Mouse (Mus musculus) spleen, embryonic (tissue): ENCODE results near the gene Nfic.
"Not testable (repeated sequence)": the region's sequence is repeated elsewhere in the genome, so short reads cannot be mapped to it uniquely, and the experiment has no call there.

Experiments
- CTCF ChIA-PET: fragments of 350-600 bp; sonication (Branson Sonifier 250); formaldehyde crosslinking; loops from one replicate; lab custom pipeline; 2022; lab: Charles Lee

The Nfic gene

GRCm38 (mm10) chr10:81462415-81462804, 7.0 kb upstream of the Nfic start:
- CTCF ChIA-PET: interaction anchor here (0.6 to 1.6 kb wide), 2 partner anchors 12 to 64 kb away, joined by 3 to 5 read pairs; no protein-coding TSS in a partner anchor

GRCm38 (mm10) chr10:81461673-81462414, 6.4 kb upstream of the Nfic start:
- CTCF ChIA-PET: interaction anchor here (0.6 to 1.6 kb wide), 2 partner anchors 12 to 64 kb away, joined by 3 to 5 read pairs; no protein-coding TSS in a partner anchor

- CTCF ChIA-PET: no interaction called here
Observed at GRCm38 (mm10) chr10:81460951-81461350, 5.5 kb upstream of the Nfic start.

GRCm38 (mm10) chr10:81460471-81460870, 5.0 kb upstream of the Nfic start:
- CTCF ChIA-PET: no interaction called here

- CTCF ChIA-PET: interaction anchor here (0.6 kb wide), 1 partner anchor 54 kb away, joined by 3 read pairs; no protein-coding TSS in a partner anchor
Observed at GRCm38 (mm10) chr10:81459399-81459798, 4.0 kb upstream of the Nfic start.

- CTCF ChIA-PET: no interaction called here
Observed at GRCm38 (mm10) chr10:81458267-81458666, 2.8 kb upstream of the Nfic start.

GRCm38 (mm10) chr10:81457624-81458023, 2.2 kb upstream of the Nfic start:
- CTCF ChIA-PET: no interaction called here

GRCm38 (mm10) chr10:81456983-81457563, 1.6 kb upstream of the Nfic start:
- CTCF ChIA-PET: no interaction called here

- CTCF ChIA-PET: interaction anchor here (0.6 kb wide), 1 partner anchor 29 kb away, joined by 5 read pairs; no protein-coding TSS in a partner anchor
Observed at GRCm38 (mm10) chr10:81454106-81454505, 1.3 kb downstream of the Nfic start.

- CTCF ChIA-PET: no interaction called here
Observed at GRCm38 (mm10) chr10:81452947-81453288, 2.5 kb downstream of the Nfic start.

GRCm38 (mm10) chr10:81452237-81452946, 3.0 kb downstream of the Nfic start:
- CTCF ChIA-PET: interaction anchor here (0.7 to 1.2 kb wide), 2 partner anchors 57 to 62 kb away, joined by 3 to 4 read pairs; no protein-coding TSS in a partner anchor

GRCm38 (mm10) chr10:81451365-81451745, 4.1 kb downstream of the Nfic start:
- CTCF ChIA-PET: interaction anchor here (1.2 to 1.3 kb wide), 2 partner anchors 61 to 74 kb away, joined by 3 read pairs; no protein-coding TSS in a partner anchor

- CTCF ChIA-PET: interaction anchor here (0.6 to 1.6 kb wide), 5 partner anchors 11 to 265 kb away, joined by 3 to 10 read pairs (median 4); no protein-coding TSS in a partner anchor
Observed at GRCm38 (mm10) chr10:81450641-81451364, 4.6 kb downstream of the Nfic start.

GRCm38 (mm10) chr10:81450140-81450539, 5.3 kb downstream of the Nfic start:
- CTCF ChIA-PET: interaction anchor here (0.7 to 1.6 kb wide), 4 partner anchors 12 to 100 kb away, joined by 3 to 5 read pairs (median 4); no protein-coding TSS in a partner anchor

GRCm38 (mm10) chr10:81445516-81445915, 9.9 kb downstream of the Nfic start:
- CTCF ChIA-PET: not testable (repeated sequence)

- CTCF ChIA-PET: interaction anchor here (0.6 to 0.7 kb wide), 3 partner anchors 22 to 87 kb away, joined by 3 to 11 read pairs (median 5); no protein-coding TSS in a partner anchor
Observed at GRCm38 (mm10) chr10:81441019-81441418, 14.4 kb downstream of the Nfic start.

- CTCF ChIA-PET: no interaction called here
Observed at GRCm38 (mm10) chr10:81435436-81435835, 20.0 kb downstream of the Nfic start.

GRCm38 (mm10) chr10:81434361-81435263, 20.8 kb downstream of the Nfic start:
- CTCF ChIA-PET: interaction anchor here (0.6 kb wide), 1 partner anchor 136 kb away, joined by 4 read pairs; no protein-coding TSS in a partner anchor

GRCm38 (mm10) chr10:81433541-81434289, 21.7 kb downstream of the Nfic start:
- CTCF ChIA-PET: interaction anchor here (0.6 to 1.2 kb wide), 4 partner anchors 8 to 1561 kb away, joined by 4 to 5 read pairs (median 4); no protein-coding TSS in a partner anchor
